Mouse (Mus musculus) forebrain, embryonic 10.5 days (tissue): ENCODE measurements around the gene Cog5. TPM values are rescaled to one million over a fixed set of nuclear protein-coding genes. Genes with fewer than 3 reads are reported as not detected.

Experiments used
- DNase-seq: peaks from one replicate; pipeline ENCODE4 v3.0.0-alpha.2; 2017; ENCODE audit warnings: low spot score; ENCODE audit errors: extremely low spot score
- H3K27ac ChIP-seq: fragments of 300-500 bp; sonication (generic); 2 replicates; pipeline ENCODE4 v1.5.1; 2016; ENCODE audit warnings: mild to moderate bottlenecking
- H3K27me3 ChIP-seq: fragments of 300-500 bp; sonication (generic); 2 replicates; pipeline ENCODE4 v1.6.1; 2016; ENCODE audit warnings: mild to moderate bottlenecking; ENCODE audit not compliant: poor library complexity, severe bottlenecking
- H3K36me3 ChIP-seq: fragments of 300-500 bp; sonication (generic); replicated peaks from 2 replicates; pipeline ENCODE4 v1.6.1; 2016; ENCODE audit warnings: mild to moderate bottlenecking, moderate library complexity
- H3K4me1 ChIP-seq: fragments of 300-500 bp; sonication (generic); 2 replicates; pipeline ENCODE4 v1.6.1; 2016
- H3K4me3 ChIP-seq: fragments of 300-500 bp; sonication (generic); 2 replicates; pipeline ENCODE4 v1.5.1; 2016; ENCODE audit warnings: mild to moderate bottlenecking, moderate library complexity
- H3K9me3 ChIP-seq: fragments of 300-500 bp; sonication (generic); 2 replicates; pipeline ENCODE4 v1.6.1; 2016; ENCODE audit warnings: mild to moderate bottlenecking, moderate library complexity
- WGBS: fragments of 180-500 bp; shearing (Covaris S2); methylation state at CpG from one replicate; pipeline ENCODE4 v1.1.7; 2016; 5-methylcytosine and 5-hydroxymethylcytosine counted together
- polyA plus RNA-seq: library from polyadenylated mRNA; unstranded; fragments of >200 nt; fragmentation: Nextera tagmentation; extraction: Ambion mirVana; gene quantifications from 2 replicates; pipeline ENCODE4 v1.2.1, GENCODE M21; 2016

Gene Cog5
- polyA plus RNA-seq, 1 experiment from 2014 or later, result 23.9 TPM

GRCm38 (mm10) chr12:31656841-31657240 is 2.2 kb downstream of the Cog5 start:
- DNase-seq, result no peak
- no peak overlapping the region for H3K27ac ChIP-seq
- H3K36me3 ChIP-seq, result peaks cover 2% of the 10 kb centered on the region

GRCm38 (mm10) chr12:31665999-31666398 is 11.3 kb downstream of the Cog5 start:
- H3K4me3 ChIP-seq, result no peak overlapping the region
- no peak overlapping the region for H3K27ac ChIP-seq
- DNase-seq, result no peak
- WGBS, result 64% methylated on average over 6 of the region's 6 CpGs
- H3K9me3 ChIP-seq, result no peaks in the 10 kb centered on the region
- peaks cover 59% of the 10 kb centered on the region for H3K36me3 ChIP-seq
- H3K27me3 ChIP-seq, result no peaks in the 10 kb centered on the region
- peaks cover 4% of the 10 kb centered on the region; the same call in 1 of the 2 replicates for H3K4me1 ChIP-seq

More at GRCm38 (mm10) chr12:31656841-31657240, 2.2 kb downstream of the Cog5 start:
- Histone ChIP-seq H3K27me3 (no peaks in the 10 kb centered on the region), H3K9me3 (no peaks in the 10 kb centered on the region), H3K4me3 (no peak overlapping the region), H3K4me1 (peaks cover 15% of the 10 kb centered on the region)
- WGBS, result 94% methylated on average over 2 of the region's 2 CpGs

GRCm38 (mm10) chr12:31667187-31667586 is 12.5 kb downstream of the Cog5 start:
- no peak overlapping the region for H3K4me3 ChIP-seq
- no peak for DNase-seq
- no peaks in the 10 kb centered on the region for H3K9me3 ChIP-seq
- no peak overlapping the region for H3K27ac ChIP-seq
- peaks cover 65% of the 10 kb centered on the region for H3K36me3 ChIP-seq
- peaks cover 4% of the 10 kb centered on the region; the same call in 1 of the 2 replicates for H3K4me1 ChIP-seq
- no peaks in the 10 kb centered on the region for H3K27me3 ChIP-seq
- 58% methylated on average over 3 of the region's 3 CpGs for WGBS

GRCm38 (mm10) chr12:31686679-31687078 is 32.0 kb downstream of the Cog5 start:
- 91% methylated on average over 3 of the region's 3 CpGs for WGBS
- H3K36me3 ChIP-seq, result peaks cover 4% of the 10 kb centered on the region; the same call in 1 of the 2 replicates

GRCm38 (mm10) chr12:31693278-31693677 is 38.6 kb downstream of the Cog5 start:
- DNase-seq, result no peak
- Histone ChIP-seq H3K4me1 (no peaks in the 10 kb centered on the region), H3K36me3 (peaks cover 16% of the 10 kb centered on the region), H3K4me3 (no peak overlapping the region), H3K27me3 (no peaks in the 10 kb centered on the region), H3K27ac (no peak overlapping the region), H3K9me3 (peaks cover 10% of the 10 kb centered on the region; the same call in 1 of the 2 replicates)
- 94% methylated on average over 1 of the region's 1 CpGs for WGBS

More at GRCm38 (mm10) chr12:31686679-31687078, 32.0 kb downstream of the Cog5 start:
- DNase-seq, result no peak
- H3K4me3 ChIP-seq, result no peak overlapping the region
- H3K9me3 ChIP-seq, result no peaks in the 10 kb centered on the region
- no peaks in the 10 kb centered on the region for H3K4me1 ChIP-seq
- no peak overlapping the region for H3K27ac ChIP-seq
- H3K27me3 ChIP-seq, result no peaks in the 10 kb centered on the region

- WGBS, result 76% methylated on average over 5 of the region's 5 CpGs
- DNase-seq, result no peak
- Histone ChIP-seq H3K27me3 (no peaks in the 10 kb centered on the region), H3K36me3 (peaks cover 17% of the 10 kb centered on the region), H3K9me3 (peaks cover 10% of the 10 kb centered on the region; the same call in 1 of the 2 replicates), H3K4me1 (no peaks in the 10 kb centered on the region), H3K27ac (no peak overlapping the region), H3K4me3 (no peak overlapping the region)
Observed at GRCm38 (mm10) chr12:31700623-31701347, 46.1 kb downstream of the Cog5 start.

- Histone ChIP-seq H3K27ac (no peak overlapping the region), H3K27me3 (no peaks in the 10 kb centered on the region), H3K9me3 (peaks cover 10% of the 10 kb centered on the region; the same call in 1 of the 2 replicates), H3K36me3 (peaks cover 17% of the 10 kb centered on the region), H3K4me3 (no peak overlapping the region), H3K4me1 (no peaks in the 10 kb centered on the region)
- 91% methylated on average over 5 of the region's 5 CpGs for WGBS
- no peak for DNase-seq
Observed at GRCm38 (mm10) chr12:31701411-31701810, 46.7 kb downstream of the Cog5 start.

- no peaks in the 10 kb centered on the region for H3K27me3 ChIP-seq
- no peak overlapping the region for H3K27ac ChIP-seq
- H3K36me3 ChIP-seq, result no peaks in the 10 kb centered on the region
- H3K9me3 ChIP-seq, result no peaks in the 10 kb centered on the region
- DNase-seq, result no peak
- H3K4me1 ChIP-seq, result no peaks in the 10 kb centered on the region
- 85% methylated on average over 6 of the region's 6 CpGs for WGBS
- no peak overlapping the region for H3K4me3 ChIP-seq
Observed at GRCm38 (mm10) chr12:31703904-31704303, 49.2 kb downstream of the Cog5 start.

GRCm38 (mm10) chr12:31706168-31706567 is 51.5 kb downstream of the Cog5 start:
- no peaks in the 10 kb centered on the region for H3K9me3 ChIP-seq
- 69% methylated on average over 2 of the region's 2 CpGs for WGBS
- no peak overlapping the region for H3K27ac ChIP-seq
- H3K4me1 ChIP-seq, result no peaks in the 10 kb centered on the region
- no peak overlapping the region for H3K4me3 ChIP-seq
- no peaks in the 10 kb centered on the region for H3K36me3 ChIP-seq
- no peak for DNase-seq
- no peaks in the 10 kb centered on the region for H3K27me3 ChIP-seq

GRCm38 (mm10) chr12:31707531-31707930 is 52.9 kb downstream of the Cog5 start:
- H3K36me3 ChIP-seq, result no peaks in the 10 kb centered on the region
- 75% methylated on average over 1 of the region's 1 CpGs for WGBS
- H3K4me3 ChIP-seq, result no peak overlapping the region
- no peak overlapping the region for H3K27ac ChIP-seq
- H3K4me1 ChIP-seq, result no peaks in the 10 kb centered on the region
- H3K27me3 ChIP-seq, result no peaks in the 10 kb centered on the region
- H3K9me3 ChIP-seq, result no peaks in the 10 kb centered on the region
- DNase-seq, result no peak

- 0 out of 2 replicates have a peak, but pooled peaks cover 4% of the 10 kb centered on the region for H3K4me1 ChIP-seq
- no peaks in the 10 kb centered on the region for H3K9me3 ChIP-seq
- H3K4me3 ChIP-seq, result no peak overlapping the region
- H3K36me3 ChIP-seq, result no peaks in the 10 kb centered on the region
- no peak for DNase-seq
- H3K27ac ChIP-seq, result no peak overlapping the region
- H3K27me3 ChIP-seq, result no peaks in the 10 kb centered on the region
- 95% methylated on average over 6 of the region's 6 CpGs for WGBS
Observed at GRCm38 (mm10) chr12:31709665-31710064, 55.0 kb downstream of the Cog5 start.

GRCm38 (mm10) chr12:31712233-31712632 is 57.6 kb downstream of the Cog5 start:
- WGBS, result 79% methylated on average over 5 of the region's 5 CpGs
- no peak for DNase-seq
- Histone ChIP-seq H3K27ac (no peak overlapping the region), H3K36me3 (no peaks in the 10 kb centered on the region), H3K4me1 (0 out of 2 replicates have a peak, but pooled peaks cover 4% of the 10 kb centered on the region), H3K27me3 (no peaks in the 10 kb centered on the region), H3K4me3 (no peak overlapping the region), H3K9me3 (no peaks in the 10 kb centered on the region)

GRCm38 (mm10) chr12:31712727-31713126 is 58.1 kb downstream of the Cog5 start:
- H3K27me3 ChIP-seq, result no peaks in the 10 kb centered on the region
- H3K27ac ChIP-seq, result no peak overlapping the region
- no peak for DNase-seq
- no peak overlapping the region for H3K4me3 ChIP-seq
- no peaks in the 10 kb centered on the region for H3K9me3 ChIP-seq
- H3K4me1 ChIP-seq, result 0 out of 2 replicates have a peak, but pooled peaks cover 4% of the 10 kb centered on the region
- WGBS, result 89% methylated on average over 4 of the region's 4 CpGs
- no peaks in the 10 kb centered on the region for H3K36me3 ChIP-seq
